Mouse (Mus musculus): Measurements from ENCODE around the gene Zfp457. TPM values are rescaled to one million over a fixed set of nuclear protein-coding genes. Genes with fewer than 3 reads are reported as not detected.
A peak's percentile ranks its signal among the peaks of the same experiment; 100 is the strongest.
"Not testable (repeated sequence)": the region's sequence is repeated elsewhere in the genome, so short reads cannot be mapped to it uniquely, and the experiment has no call there.

The Zfp457 gene
- total and polyA plus RNA-seq, 2 experiments from 2014 or later: 0.86 TPM; not detected in 1

- Histone ChIP-seq H3K4me1 (ENCODE audit: control insufficient read depth, insufficient read depth) (peaks cover 7% of the 10 kb centered on the region; the same call in 1 of the 2 replicates), H3K36me3 (replicated peaks; ENCODE audit: control insufficient read depth, insufficient read depth, low read length) (no peaks in the 10 kb centered on the region), H3K27ac (ENCODE audit: low read depth) (peak overlapping the region; percentile 77), H3K27me3 (ENCODE audit: control insufficient read depth, insufficient read depth, low read length) (no peaks in the 10 kb centered on the region), H3K4me3 (ENCODE audit: low read depth, low read length) (peak overlapping the region; percentile 90), H3K9me3 (replicated peaks; ENCODE audit: control insufficient read depth, low read length) (no peaks in the 10 kb centered on the region), H3K4me2 (ENCODE audit: low read depth, low read length) (peak overlapping the region; percentile 91), H3K9ac (replicated peaks; ENCODE audit: low read depth, low read length) (peak overlapping the region; percentile 81; the same call in 1 of the 2 replicates)
- 20% methylated on average over 5 of the region's 5 CpGs for WGBS
- TF ChIP-seq CTCF (IDR thresholded peaks at IDR 0.05; ENCODE audit: low read depth) (no peak), EP300 (IDR thresholded peaks at IDR 0.05; ENCODE audit: low read depth) (no peak)
- DNase-seq (ENCODE audit: low spot score) (peak; percentile 6), ATAC-seq (ENCODE audit: insufficient read depth, low read depth) (no peak)
These were observed 433 bp upstream of the Zfp457 start for GRCm38 (mm10) chr13:67306718-67307117.

- 34% methylated on average over 7 of the region's 7 CpGs for WGBS
- no peak within 1 kb of the TSS for H3K4me3 ChIP-seq (ENCODE audit: low read depth, low read length)
- no peak within 1 kb of the TSS for H3K9ac ChIP-seq (replicated peaks; ENCODE audit: low read depth, low read length)
- H3K4me2 ChIP-seq (ENCODE audit: low read depth, low read length): no peak within 1 kb of the TSS
- H3K27ac ChIP-seq (ENCODE audit: low read depth): no peak within 1 kb of the TSS
- DNase-seq (ENCODE audit: low spot score) (no peak), ATAC-seq (ENCODE audit: insufficient read depth, low read depth) (no peak)
- no peaks in the 10 kb centered on the region for H3K9me3 ChIP-seq (replicated peaks; ENCODE audit: control insufficient read depth, low read length)
- H3K36me3 ChIP-seq (replicated peaks; ENCODE audit: control insufficient read depth, insufficient read depth, low read length): no peaks in the 10 kb centered on the region
- TF ChIP-seq EP300 (IDR thresholded peaks at IDR 0.05; ENCODE audit: low read depth): no peak
- TF ChIP-seq CTCF (IDR thresholded peaks at IDR 0.05; ENCODE audit: low read depth): no peak
- no peaks in the 10 kb centered on the region for H3K4me1 ChIP-seq (ENCODE audit: control insufficient read depth, insufficient read depth)
- no peaks in the 10 kb centered on the region for H3K27me3 ChIP-seq (ENCODE audit: control insufficient read depth, insufficient read depth, low read length)
These were observed 28.0 kb downstream of the Zfp457 start, which contains the start of gene Zfp458 for GRCm38 (mm10) chr13:67278314-67278713. Gene Zfp458 (minus strand): TSS chr13:67278466.

- 41% methylated on average over 8 of the region's 9 CpGs for WGBS
These were observed 36.8 kb downstream of the Zfp457 start for GRCm38 (mm10) chr13:67269383-67270065.

GRCm38 (mm10) chr13:67268568-67269369 lies 37.5 kb downstream of the Zfp457 start:
- Histone ChIP-seq H3K9ac (replicated peaks; ENCODE audit: low read depth, low read length) (peak overlapping the region; percentile 74), H3K4me2 (ENCODE audit: low read depth, low read length) (peak overlapping the region; percentile 72)

More at GRCm38 (mm10) chr13:67269383-67270065, 36.8 kb downstream of the Zfp457 start:
- peak overlapping the region; percentile 72 for H3K4me2 ChIP-seq (ENCODE audit: low read depth, low read length)
- not testable (repeated sequence) for DNase-seq (ENCODE audit: low spot score); H3K4me1 ChIP-seq (ENCODE audit: control insufficient read depth, insufficient read depth); H3K27me3 ChIP-seq (ENCODE audit: control insufficient read depth, insufficient read depth, low read length); H3K36me3 ChIP-seq (replicated peaks; ENCODE audit: control insufficient read depth, insufficient read depth, low read length); H3K27ac ChIP-seq (ENCODE audit: low read depth); H3K9me3 ChIP-seq (replicated peaks; ENCODE audit: control insufficient read depth, low read length)
- peak overlapping the region; percentile 91 for H3K4me3 ChIP-seq (ENCODE audit: low read depth, low read length)
- peak; percentile 20; the same call in 1 of the 2 replicates for ATAC-seq (ENCODE audit: insufficient read depth, low read depth)
- H3K9ac ChIP-seq (replicated peaks; ENCODE audit: low read depth, low read length): peak overlapping the region; percentile 74; the same call in 1 of the 2 replicates

More at GRCm38 (mm10) chr13:67268568-67269369, 37.5 kb downstream of the Zfp457 start:
- peak overlapping the region; percentile 70 for H3K27ac ChIP-seq (ENCODE audit: low read depth)
- H3K36me3 ChIP-seq (replicated peaks; ENCODE audit: control insufficient read depth, insufficient read depth, low read length): no peaks in the 10 kb centered on the region
- peak overlapping the region; percentile 91 for H3K4me3 ChIP-seq (ENCODE audit: low read depth, low read length)
- peak; percentile 95 for ATAC-seq (ENCODE audit: insufficient read depth, low read depth)
- 8% methylated on average over 18 of the region's 18 CpGs for WGBS
- no peaks in the 10 kb centered on the region for H3K27me3 ChIP-seq (ENCODE audit: control insufficient read depth, insufficient read depth, low read length)
- H3K4me1 ChIP-seq (ENCODE audit: control insufficient read depth, insufficient read depth): no peaks in the 10 kb centered on the region
- TF ChIP-seq CTCF (IDR thresholded peaks at IDR 0.05; ENCODE audit: low read depth): no peak
- peak; percentile 77 for DNase-seq (ENCODE audit: low spot score)
- H3K9me3 ChIP-seq (replicated peaks; ENCODE audit: control insufficient read depth, low read length): peaks cover 8% of the 10 kb centered on the region; the same call in 1 of the 2 replicates

Other genes starting within 250 kb of the Zfp457 start
- 0.12 and 1.0 TPM in 2 replicates for gene Zfp712, start 245.3 kb downstream of the Zfp457 start, total RNA-seq (2014; rRNA removed; ENCODE audit: low replicate concordance)
- 1.3 and 1.4 TPM in 2 replicates for gene Zfp712, start 245.3 kb downstream of the Zfp457 start, polyA plus RNA-seq (2015; fragmentation: Nextera tagmentation; extraction: Ambion mirVana)
- gene Zfp708, start 208.5 kb downstream of the Zfp457 start, total RNA-seq (2014; rRNA removed; ENCODE audit: low replicate concordance): 2.8 TPM in 1 of 2 replicates, not detected in the other
- gene Zfp708, start 208.5 kb downstream of the Zfp457 start, polyA plus RNA-seq (2015; fragmentation: Nextera tagmentation; extraction: Ambion mirVana): 2.4 and 2.6 TPM in 2 replicates
- 1.3 TPM in 1 of 2 replicates, not detected in the other for gene Gm28557, start 197.9 kb downstream of the Zfp457 start, total RNA-seq (2014; rRNA removed; ENCODE audit: low replicate concordance)
- gene Gm28557, start 197.9 kb downstream of the Zfp457 start, polyA plus RNA-seq (2015; fragmentation: Nextera tagmentation; extraction: Ambion mirVana): 0.60 and 0.89 TPM in 2 replicates
- 0.15 TPM in 1 of 2 replicates, not detected in the other for gene Rslcan18, start 190.2 kb downstream of the Zfp457 start, total RNA-seq (2014; rRNA removed; ENCODE audit: low replicate concordance)
- gene Rslcan18, start 190.2 kb downstream of the Zfp457 start, polyA plus RNA-seq (2015; fragmentation: Nextera tagmentation; extraction: Ambion mirVana): 0.16 and 0.22 TPM in 2 replicates
- 0.08 and 0.11 TPM in 2 replicates for gene Zfp759, start 184.8 kb downstream of the Zfp457 start, total RNA-seq (2014; rRNA removed; ENCODE audit: low replicate concordance)
- 1.2 TPM in 2 replicates for gene Zfp759, start 184.8 kb downstream of the Zfp457 start, polyA plus RNA-seq (2015; fragmentation: Nextera tagmentation; extraction: Ambion mirVana)
- 0.73 and 1.4 TPM in 2 replicates for gene Rsl1, start 133.3 kb downstream of the Zfp457 start, total RNA-seq (2014; rRNA removed; ENCODE audit: low replicate concordance)
- 3.2 and 3.5 TPM in 2 replicates for gene Rsl1, start 133.3 kb downstream of the Zfp457 start, polyA plus RNA-seq (2015; fragmentation: Nextera tagmentation; extraction: Ambion mirVana)
- gene Zfp455, start 112.0 kb downstream of the Zfp457 start, total RNA-seq (2014; rRNA removed; ENCODE audit: low replicate concordance): 0.27 and 0.66 TPM in 2 replicates
- gene Zfp455, start 112.0 kb downstream of the Zfp457 start, polyA plus RNA-seq (2015; fragmentation: Nextera tagmentation; extraction: Ambion mirVana): 0.48 and 0.59 TPM in 2 replicates
- 0.54 and 1.3 TPM in 2 replicates for gene Zfp458, start 28.0 kb downstream of the Zfp457 start, total RNA-seq (2014; rRNA removed; ENCODE audit: low replicate concordance)
- gene Zfp458, start 28.0 kb downstream of the Zfp457 start, polyA plus RNA-seq (2015; fragmentation: Nextera tagmentation; extraction: Ambion mirVana): 0.48 and 0.82 TPM in 2 replicates
- 0.54 and 2.7 TPM in 2 replicates for gene Zfp595, start 26.1 kb upstream of the Zfp457 start, total RNA-seq (2014; rRNA removed; ENCODE audit: low replicate concordance)
- 0.61 and 0.91 TPM in 2 replicates for gene Zfp595, start 26.1 kb upstream of the Zfp457 start, polyA plus RNA-seq (2015; fragmentation: Nextera tagmentation; extraction: Ambion mirVana)
- not detected in 2 replicates for gene Gm28044, start 54.1 kb upstream of the Zfp457 start, total RNA-seq (2014; rRNA removed; ENCODE audit: low replicate concordance)
- 0.30 TPM in 1 of 2 replicates, not detected in the other for gene Gm28044, start 54.1 kb upstream of the Zfp457 start, polyA plus RNA-seq (2015; fragmentation: Nextera tagmentation; extraction: Ambion mirVana)
- 0.84 and 2.7 TPM in 2 replicates for gene Zfp953, start 54.1 kb upstream of the Zfp457 start, total RNA-seq (2014; rRNA removed; ENCODE audit: low replicate concordance)
- gene Zfp953, start 54.1 kb upstream of the Zfp457 start, polyA plus RNA-seq (2015; fragmentation: Nextera tagmentation; extraction: Ambion mirVana): 0.31 and 0.47 TPM in 2 replicates
- 0.39 TPM in 1 of 2 replicates, not detected in the other for gene Gm28041, start 69.2 kb upstream of the Zfp457 start, total RNA-seq (2014; rRNA removed; ENCODE audit: low replicate concordance)
- 0.44 and 0.57 TPM in 2 replicates for gene Gm28041, start 69.2 kb upstream of the Zfp457 start, polyA plus RNA-seq (2015; fragmentation: Nextera tagmentation; extraction: Ambion mirVana)
- gene Zfp456, start 69.3 kb upstream of the Zfp457 start, total RNA-seq (2014; rRNA removed; ENCODE audit: low replicate concordance): 0.70 and 7.8 TPM in 2 replicates
- gene Zfp456, start 69.3 kb upstream of the Zfp457 start, polyA plus RNA-seq (2015; fragmentation: Nextera tagmentation; extraction: Ambion mirVana): 0.53 and 0.58 TPM in 2 replicates
- 0.66 and 14.2 TPM in 2 replicates for gene Zfp429, start 93.3 kb upstream of the Zfp457 start, total RNA-seq (2014; rRNA removed; ENCODE audit: low replicate concordance)
- gene Zfp429, start 93.3 kb upstream of the Zfp457 start, polyA plus RNA-seq (2015; fragmentation: Nextera tagmentation; extraction: Ambion mirVana): 3.0 and 3.4 TPM in 2 replicates
- not detected in 2 replicates for gene Zfp459, start 114.9 kb upstream of the Zfp457 start, total RNA-seq (2014; rRNA removed; ENCODE audit: low replicate concordance)
- gene Zfp459, start 114.9 kb upstream of the Zfp457 start, polyA plus RNA-seq (2015; fragmentation: Nextera tagmentation; extraction: Ambion mirVana): 0.10 and 0.18 TPM in 2 replicates
- 0.70 and 6.4 TPM in 2 replicates for gene Zfp874a, start 145.1 kb upstream of the Zfp457 start, total RNA-seq (2014; rRNA removed; ENCODE audit: low replicate concordance)
- gene Zfp874a, start 145.1 kb upstream of the Zfp457 start, polyA plus RNA-seq (2015; fragmentation: Nextera tagmentation; extraction: Ambion mirVana): 3.6 and 4.2 TPM in 2 replicates
- 7.4 and 21.7 TPM in 2 replicates for gene Zfp874b, start 177.8 kb upstream of the Zfp457 start, total RNA-seq (2014; rRNA removed; ENCODE audit: low replicate concordance)
- 1.5 and 4.3 TPM in 2 replicates for gene Zfp874b, start 177.8 kb upstream of the Zfp457 start, polyA plus RNA-seq (2015; fragmentation: Nextera tagmentation; extraction: Ambion mirVana)
- 0.11 and 1.7 TPM in 2 replicates for gene Zfp58, start 194.1 kb upstream of the Zfp457 start, total RNA-seq (2014; rRNA removed; ENCODE audit: low replicate concordance)
- gene Zfp58, start 194.1 kb upstream of the Zfp457 start, polyA plus RNA-seq (2015; fragmentation: Nextera tagmentation; extraction: Ambion mirVana): 4.1 and 4.6 TPM in 2 replicates
- not detected in 2 replicates for gene Gm26965, start 219.7 kb upstream of the Zfp457 start, total RNA-seq (2014; rRNA removed; ENCODE audit: low replicate concordance)
- 0.11 TPM in 1 of 2 replicates, not detected in the other for gene Gm26965, start 219.7 kb upstream of the Zfp457 start, polyA plus RNA-seq (2015; fragmentation: Nextera tagmentation; extraction: Ambion mirVana)
- 7.9 and 10.7 TPM in 2 replicates for gene Zfp87, start 219.7 kb upstream of the Zfp457 start, total RNA-seq (2014; rRNA removed; ENCODE audit: low replicate concordance)
- gene Zfp87, start 219.7 kb upstream of the Zfp457 start, polyA plus RNA-seq (2015; fragmentation: Nextera tagmentation; extraction: Ambion mirVana): 25.2 and 28.2 TPM in 2 replicates
- gene Zfp748, start 247.3 kb upstream of the Zfp457 start, total RNA-seq (2014; rRNA removed; ENCODE audit: low replicate concordance): 5.7 and 30.1 TPM in 2 replicates
- gene Zfp748, start 247.3 kb upstream of the Zfp457 start, polyA plus RNA-seq (2015; fragmentation: Nextera tagmentation; extraction: Ambion mirVana): 3.1 and 3.4 TPM in 2 replicates